Mouse (Mus musculus): ENCODE measurements around the gene Syna. TPM values are rescaled to one million over a fixed set of nuclear protein-coding genes. Genes with fewer than 3 reads are reported as not detected.

The Syna gene
- total RNA-seq (2022) = under 1 TPM in 2 of 4 experiments, not detected in 2; 0.17 to 0.19 TPM

DNA sequence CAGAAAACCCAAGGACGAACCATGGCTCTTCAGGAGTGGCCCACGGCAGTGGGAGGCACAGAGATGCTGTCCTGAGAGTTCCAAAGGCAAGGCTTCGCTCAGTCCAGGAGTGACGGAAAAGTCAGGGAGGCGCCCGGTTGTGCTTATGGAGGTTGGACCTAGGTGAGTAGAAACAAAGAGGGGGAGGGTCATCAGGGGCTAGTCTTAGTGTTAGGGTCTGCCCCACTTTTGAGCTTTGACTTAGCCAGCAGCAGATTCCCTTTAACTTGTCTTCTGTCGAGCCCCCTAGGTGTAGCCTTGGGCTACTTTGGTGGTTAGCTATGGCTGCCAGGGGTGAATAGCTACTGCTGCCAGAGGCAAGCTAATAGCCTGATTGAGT, at the start of gene Syna:
Syna (minus strand) TSS at position 101 of the 379 bp plus-strand sequence.
- no peak for DNase-seq (ENCODE audit: low spot score in 2 of 2)

DNA sequence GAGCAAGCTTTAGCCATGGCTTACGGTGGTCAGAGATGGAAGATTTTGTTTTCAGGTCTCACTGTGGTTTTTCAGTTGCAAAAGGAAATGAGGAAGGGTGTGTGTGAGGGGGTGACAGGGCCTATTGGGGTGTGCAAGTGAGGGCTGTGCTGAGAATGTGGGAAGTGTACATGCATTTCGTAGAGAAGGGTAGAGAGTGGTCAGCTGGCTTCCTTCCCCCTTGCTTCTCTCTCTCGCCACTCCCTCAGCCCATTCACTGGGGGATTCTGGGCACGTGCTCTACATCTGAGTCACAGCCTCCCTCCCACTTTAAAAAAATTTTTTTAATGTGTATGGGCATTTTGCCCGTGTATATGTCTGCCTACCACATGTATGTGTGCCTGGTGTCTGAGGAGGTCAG, 47.1 kb upstream of the Syna start:
- no peak for DNase-seq (ENCODE audit: low spot score in 2 of 2)

DNA sequence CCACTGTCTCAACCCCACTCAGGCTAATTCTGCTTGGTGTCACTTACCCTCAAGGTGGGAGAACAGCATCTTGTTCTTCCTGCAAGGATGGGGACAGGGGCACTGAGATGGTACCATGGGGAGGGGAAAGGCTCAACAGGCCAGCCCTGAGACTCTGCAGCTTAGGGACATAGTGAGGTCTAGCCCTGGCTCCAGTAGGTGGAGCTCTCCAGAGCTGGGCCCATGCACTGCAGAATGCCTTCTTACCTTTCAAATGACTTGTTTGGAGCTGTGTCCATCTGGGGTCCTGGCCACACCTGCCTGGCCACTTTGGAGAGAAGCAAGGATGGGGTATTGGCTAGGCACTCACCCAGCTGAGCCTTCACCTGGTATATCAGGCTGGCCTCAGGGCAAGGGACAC, 46.3 kb upstream of the Syna start:
- DNase-seq (ENCODE audit: low spot score in 2 of 2) = no peak

DNA sequence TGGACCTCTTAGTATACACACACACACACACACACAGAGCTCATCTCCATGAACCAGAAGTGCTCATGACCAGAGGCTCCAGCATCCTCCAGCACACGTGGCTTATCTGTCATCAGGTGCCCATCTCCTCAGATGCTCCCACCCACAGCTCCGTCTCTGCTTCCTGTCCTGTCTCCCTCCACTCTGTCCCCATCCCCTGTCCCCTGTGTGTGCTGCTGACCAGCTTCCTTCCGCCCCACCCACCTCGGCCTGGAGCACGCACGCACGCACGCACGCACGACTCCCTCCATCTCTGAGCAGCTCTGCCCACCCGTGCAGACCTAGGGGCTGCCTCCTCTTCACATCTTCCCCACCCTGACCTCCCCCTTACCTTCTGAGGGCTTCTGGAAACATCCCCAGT, 44.4 kb upstream of the Syna start:
- DNase-seq (ENCODE audit: low spot score in 2 of 2) = no peak

DNA sequence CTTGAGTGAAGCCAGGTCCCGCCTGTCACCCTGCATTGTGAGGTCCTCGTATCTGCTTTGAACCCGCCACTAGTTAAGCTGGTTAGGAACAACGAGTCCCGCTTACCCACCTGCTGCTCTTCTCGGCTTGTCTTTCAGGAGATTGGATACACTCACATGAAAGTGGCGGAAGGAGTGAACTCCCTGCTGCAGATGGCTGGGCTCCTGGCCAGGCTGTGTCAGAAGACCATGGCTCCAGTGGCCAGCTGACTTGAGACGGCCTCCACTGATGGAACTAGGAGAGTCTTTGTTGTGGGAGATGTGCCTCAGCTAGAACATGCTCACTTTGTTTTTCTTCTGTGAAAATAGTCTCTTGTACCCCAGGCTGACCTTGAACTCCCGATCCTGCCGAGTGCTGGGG, 37.7 kb upstream of the Syna start:
- DNase-seq (ENCODE audit: low spot score in 2 of 2) = no peak

DNA sequence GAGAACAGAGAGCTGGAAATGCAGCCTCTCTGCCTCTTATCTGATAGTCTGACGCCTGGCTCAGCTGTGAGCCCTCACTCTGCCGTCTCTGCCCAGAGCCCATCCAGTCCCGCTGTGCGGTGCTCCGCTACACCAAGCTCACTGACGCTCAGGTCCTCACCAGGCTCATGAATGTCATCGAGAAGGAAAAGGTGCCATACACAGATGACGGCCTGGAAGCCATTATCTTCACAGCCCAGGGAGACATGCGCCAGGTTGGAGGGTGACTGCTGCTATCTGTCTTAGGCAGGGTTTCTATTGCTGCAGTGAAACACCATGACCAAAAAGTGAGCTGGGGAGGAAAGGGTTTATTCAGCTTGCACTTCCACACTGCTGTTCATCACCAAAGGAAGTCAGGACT, 33.1 kb upstream of the Syna start:
- DNase-seq (ENCODE audit: low spot score in 2 of 2) = no peak

DNA sequence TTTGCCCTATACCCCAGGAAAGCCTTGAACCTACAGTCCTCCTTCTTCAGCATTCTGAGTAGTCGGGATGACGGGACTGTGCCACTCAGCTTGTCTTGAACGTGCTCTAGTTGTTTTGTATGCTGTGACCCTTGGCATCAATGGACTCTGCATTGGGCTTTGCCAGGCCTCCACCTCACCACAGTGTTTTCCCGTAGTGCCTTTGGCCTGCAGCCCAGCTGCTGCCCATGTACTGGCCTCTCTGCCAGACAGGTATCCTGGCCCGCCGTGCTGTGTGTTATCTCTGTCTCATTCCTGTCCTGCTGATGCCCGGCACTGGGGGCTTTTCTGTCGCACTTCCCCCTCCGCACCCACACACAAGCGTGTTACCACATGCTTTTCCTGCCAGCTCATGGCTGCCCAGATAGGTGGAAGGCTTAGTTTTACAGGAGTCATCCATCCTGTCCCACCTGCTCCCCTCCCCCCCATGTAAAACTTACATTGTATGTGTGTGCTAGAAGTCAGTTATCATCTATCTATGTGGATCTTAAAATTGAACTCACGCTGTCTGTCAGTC, 32.1 kb upstream of the Syna start:
- DNase-seq (ENCODE audit: low spot score in 2 of 2) = no peak

DNA sequence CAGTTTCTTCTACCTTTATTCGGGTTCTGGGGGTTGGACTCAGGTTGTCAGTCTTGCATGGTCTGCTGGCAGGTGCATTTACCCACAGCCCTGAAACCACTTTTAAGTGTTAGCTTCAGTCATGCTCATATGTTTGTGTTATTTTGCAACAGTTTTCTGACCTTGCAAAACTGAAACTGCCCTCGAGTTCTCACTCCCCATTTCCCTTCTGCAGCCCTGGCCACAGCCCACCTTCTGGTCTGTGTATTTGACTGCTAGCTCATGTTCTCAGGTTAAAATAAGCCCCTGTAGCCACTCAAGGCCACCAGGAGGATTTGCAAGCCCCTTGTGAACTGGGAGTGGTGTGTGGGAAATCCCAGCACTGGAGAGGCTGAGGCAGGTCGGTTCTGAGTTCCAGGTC, 29.9 kb upstream of the Syna start:
- no peak for DNase-seq (ENCODE audit: low spot score in 2 of 2)

DNA sequence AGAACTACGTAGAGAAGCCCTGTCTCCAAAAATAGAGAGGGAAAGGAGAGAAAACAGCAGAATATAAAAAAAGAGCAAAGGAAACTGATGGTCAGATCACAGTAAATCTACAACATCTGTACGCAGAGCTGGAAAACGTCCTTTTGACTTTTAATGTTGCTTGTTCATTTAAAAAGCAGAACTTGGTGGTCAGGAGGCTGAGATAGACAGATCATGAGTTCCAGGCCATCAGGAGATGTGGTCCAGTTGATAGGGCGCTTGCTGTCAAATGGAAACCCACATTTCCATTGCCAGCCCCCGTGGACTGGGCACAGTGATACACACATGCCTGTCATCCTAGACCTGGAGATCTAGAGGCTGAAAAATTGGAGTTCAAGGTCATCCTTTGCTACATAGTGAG, 24.8 kb upstream of the Syna start:
- DNase-seq (ENCODE audit: low spot score in 2 of 2) = no peak

DNA sequence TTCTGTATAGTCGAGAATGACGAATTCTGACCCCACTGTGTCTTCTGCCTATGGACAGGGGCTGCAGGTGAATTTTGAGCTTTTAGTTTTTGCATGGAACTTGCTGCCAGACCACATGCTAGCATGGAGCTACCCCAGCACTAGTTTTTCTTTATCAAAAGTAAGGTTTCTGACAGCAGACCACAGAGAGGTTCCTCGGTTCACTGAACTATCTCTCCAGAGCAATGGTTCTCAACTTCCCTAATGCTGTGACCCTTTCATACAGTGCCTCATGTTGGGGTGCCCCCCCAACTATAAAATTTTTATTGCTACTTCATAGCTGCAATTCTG, 23.9 kb upstream of the Syna start:
- no peak for DNase-seq (ENCODE audit: low spot score in 2 of 2)

DNA sequence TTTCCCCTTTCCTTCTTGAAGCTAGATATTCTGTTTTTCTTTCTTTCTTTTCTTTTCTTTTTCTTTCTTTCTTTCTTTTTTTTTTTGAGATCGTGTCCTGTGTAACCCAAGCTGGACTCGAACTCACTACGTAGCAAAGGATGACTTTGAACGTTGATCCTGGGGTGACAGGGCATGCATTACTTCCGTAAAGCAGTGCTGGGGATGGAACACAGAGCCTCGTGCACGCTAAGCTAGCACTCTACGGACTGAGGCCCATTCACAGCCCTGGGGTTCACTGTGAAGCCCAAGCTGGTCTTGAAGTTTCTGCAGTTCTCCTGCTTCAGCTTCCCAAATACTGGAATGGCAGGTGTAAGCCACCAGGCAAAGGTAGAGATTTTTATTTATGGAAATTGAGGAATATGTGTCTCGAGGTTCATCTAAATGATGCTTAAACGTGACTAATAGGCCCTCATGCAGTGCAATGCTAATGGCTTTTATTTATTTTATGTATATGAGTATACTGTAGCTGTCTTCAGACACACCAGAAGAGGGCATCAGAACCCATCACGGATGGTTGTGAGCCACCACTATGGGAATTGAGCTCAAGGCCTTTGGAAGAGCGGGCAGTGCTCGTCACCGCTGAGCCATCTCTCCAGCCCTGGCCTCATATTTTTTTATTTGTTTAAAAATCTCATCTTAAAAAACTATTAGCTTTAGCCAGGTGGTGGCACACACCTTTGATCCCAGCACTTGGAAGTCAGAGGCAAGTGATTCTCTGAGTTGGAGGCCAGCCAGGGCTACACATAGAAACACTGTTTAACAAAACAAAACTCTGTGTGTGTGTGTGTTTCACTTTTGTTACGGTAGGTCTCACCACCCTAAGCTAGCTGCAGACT, 23.3 kb upstream of the Syna start:
- no peak for DNase-seq (ENCODE audit: low spot score in 2 of 2)

DNA sequence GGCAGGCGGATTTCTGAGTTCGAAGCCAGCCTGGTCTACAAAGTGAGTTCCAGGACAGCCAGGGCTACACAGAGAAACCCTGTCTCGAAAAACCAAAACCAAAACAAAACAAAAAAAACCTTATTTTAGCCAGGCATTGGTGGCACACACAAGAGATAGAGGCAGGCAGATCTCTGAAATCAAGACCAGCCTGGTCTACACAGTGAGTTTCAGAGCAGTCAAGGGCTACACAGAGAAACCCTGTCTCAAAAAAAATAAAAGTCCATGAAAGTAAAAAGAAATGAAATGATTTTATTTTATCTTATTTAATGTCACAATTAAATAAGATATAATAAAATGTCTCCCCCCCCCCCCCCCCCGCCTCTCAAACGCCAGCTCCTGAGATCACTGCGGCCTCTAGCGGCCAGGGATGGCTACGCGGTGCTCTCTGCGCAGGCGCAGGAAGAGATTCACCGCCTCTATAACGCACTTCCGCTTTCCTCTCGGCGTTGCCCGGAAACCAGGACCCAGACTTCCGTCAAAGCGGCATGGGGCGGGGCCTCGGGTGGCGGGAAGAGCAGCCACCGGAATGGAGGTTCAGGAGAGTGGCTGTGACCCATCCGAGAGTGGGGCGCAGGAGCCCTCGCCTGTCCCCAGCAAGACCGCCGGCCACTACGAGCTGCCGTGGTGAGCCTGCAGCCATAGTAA, 22.4 kb upstream of the Syna start:
- peak; percentile 91 to 97 for DNase-seq (ENCODE audit: low spot score in 2 of 2)

DNA sequence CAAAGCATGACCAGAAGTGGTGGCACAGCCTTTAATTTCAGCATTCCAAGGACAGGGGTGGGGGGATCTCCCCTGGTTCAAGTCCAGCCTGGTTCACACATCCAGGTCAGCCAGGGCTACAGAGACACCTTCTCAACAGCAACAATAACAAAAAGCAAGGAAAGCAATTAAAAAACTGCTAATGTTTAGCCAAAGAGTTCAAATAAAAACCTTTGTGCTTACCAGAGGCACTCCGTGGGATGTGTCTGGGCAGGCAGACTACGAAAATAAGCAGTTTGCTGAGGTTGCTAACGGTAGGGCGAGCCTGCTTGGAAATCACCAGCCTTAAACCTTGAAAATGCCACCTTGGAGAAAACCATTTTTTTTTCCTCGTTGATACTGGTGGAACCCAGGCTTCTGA, 21.2 kb upstream of the Syna start, which contains the start of gene Rfc2:
Rfc2 (plus strand) TSS at position 221 of the 400 bp plus-strand sequence.
- no peak for DNase-seq (ENCODE audit: low spot score in 2 of 2)

DNA sequence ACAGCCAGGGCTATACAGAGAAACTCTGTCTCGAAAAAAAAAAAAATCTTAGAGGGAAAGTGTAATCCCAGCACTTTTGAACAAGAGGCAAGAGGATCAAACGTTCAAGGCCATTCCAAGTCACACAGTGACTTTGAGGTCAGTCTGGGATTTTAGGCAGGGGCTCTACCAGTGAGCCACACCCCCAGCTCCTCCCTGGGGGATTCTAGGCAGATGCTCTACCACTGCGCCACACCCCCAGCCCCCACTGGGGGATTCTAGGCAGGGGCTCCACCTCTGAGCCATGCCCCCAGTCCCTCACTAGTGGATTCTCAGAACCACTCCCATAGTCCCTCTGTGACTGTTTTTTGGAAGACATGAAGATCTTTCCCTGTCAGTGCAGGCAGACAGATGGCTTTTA, 19.2 kb upstream of the Syna start:
- no peak for DNase-seq (ENCODE audit: low spot score in 2 of 2)

DNA sequence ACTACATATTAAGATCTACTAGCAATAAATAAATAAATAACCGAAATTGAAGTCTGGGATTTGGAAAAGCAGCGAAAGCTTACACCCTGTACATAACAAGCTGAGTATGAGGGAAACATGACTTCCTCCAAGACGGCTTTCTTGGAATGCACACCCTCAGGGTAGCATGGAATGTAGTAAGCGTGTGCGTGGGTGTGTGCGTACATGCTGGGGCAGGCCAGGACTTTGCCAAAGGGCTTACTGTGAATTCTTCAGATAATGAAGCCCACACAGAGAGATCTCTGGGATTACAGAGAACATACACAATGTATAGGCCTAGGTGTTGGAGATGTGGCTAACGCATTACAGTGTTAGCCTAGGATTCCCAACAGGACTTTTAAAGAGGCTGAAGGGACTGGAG, 17.6 kb upstream of the Syna start:
- no peak for DNase-seq (ENCODE audit: low spot score in 2 of 2)

DNA sequence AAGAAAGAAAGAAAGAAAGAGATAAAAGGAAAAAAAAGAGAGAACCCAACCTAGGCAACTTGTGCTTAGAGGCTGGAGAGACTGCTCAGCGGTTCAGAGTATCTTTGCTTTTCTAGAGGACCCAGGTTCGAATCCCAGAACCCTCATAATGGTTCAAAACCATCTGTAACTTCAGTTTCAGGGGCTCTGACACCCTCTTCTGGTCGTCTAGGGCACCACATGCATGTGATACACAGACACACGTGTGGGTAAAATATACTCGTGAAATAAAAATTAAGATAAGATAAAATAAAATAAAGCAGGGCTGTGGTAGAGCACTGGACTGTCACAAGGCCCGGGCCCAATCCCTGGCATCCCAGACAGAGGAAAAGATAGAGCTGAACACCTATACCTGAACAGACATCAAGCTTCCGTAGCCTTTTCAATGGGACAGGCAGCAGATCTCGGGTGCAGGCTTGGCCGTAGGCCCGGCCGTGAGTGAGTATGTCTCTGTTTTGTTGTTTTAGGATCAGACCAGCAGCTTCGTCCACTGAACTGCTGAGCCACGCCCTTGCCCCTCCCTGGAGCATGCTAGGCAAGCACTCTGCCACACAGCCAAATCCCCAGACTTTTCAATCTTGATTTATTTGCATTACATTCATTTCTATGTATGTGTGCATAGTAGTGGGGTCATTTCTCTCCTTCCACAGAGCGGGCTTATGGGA, 16.7 kb upstream of the Syna start:
- DNase-seq (ENCODE audit: low spot score in 2 of 2) = no peak

DNA sequence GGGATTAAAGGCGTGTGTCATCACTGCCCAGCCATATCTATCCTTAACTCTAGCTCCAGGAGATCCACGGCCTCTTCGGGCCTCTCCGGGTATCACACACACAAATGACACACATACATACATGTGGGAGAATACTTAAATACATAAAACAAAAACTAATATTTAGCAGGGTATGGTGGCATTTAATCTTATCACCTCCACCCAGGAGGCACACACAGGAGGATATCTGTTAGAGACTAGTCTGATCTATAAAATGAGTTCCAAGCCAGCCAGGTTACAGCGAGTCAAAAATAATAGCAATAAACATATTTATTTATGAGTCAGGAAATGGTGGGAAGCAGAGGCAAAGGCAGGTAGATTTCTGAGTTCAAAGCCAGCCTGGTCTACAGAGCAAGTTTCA, 15.9 kb upstream of the Syna start:
- no peak for DNase-seq (ENCODE audit: low spot score in 2 of 2)

DNA sequence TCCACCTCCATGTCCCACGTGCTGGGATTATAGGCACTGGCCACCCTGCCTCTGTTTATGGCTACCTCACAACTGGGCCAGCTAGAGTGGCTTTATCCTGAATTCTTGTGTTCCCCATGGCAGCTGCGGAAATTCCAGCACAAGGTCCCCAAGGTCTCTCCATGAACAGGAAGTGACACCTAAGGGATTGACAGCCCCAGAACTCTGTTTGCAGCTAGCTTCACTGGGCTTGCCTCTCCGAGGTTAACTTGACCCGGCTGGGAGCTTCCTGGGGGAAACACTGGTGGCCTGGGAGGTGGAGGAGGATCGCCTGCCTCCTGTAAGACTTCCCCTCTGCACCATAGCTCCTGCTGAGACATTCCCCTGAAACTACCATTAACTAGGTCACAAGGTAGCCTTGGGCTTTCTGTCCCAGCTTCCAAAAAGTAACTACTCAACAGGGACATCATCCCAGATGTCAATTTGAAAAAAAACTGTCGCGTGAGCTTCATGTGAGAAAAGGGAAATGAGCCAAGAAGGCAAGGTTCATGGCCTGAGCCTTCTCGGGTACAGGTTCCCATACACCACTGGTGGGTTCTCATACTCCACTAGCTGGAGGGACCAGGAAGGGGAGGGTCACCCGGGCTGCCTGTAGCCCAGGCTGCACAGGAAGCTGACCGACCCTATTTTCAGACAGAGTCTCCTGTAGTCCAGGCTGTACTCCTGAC, 12.7 kb upstream of the Syna start:
- DNase-seq (ENCODE audit: low spot score in 2 of 2) = no peak

DNA sequence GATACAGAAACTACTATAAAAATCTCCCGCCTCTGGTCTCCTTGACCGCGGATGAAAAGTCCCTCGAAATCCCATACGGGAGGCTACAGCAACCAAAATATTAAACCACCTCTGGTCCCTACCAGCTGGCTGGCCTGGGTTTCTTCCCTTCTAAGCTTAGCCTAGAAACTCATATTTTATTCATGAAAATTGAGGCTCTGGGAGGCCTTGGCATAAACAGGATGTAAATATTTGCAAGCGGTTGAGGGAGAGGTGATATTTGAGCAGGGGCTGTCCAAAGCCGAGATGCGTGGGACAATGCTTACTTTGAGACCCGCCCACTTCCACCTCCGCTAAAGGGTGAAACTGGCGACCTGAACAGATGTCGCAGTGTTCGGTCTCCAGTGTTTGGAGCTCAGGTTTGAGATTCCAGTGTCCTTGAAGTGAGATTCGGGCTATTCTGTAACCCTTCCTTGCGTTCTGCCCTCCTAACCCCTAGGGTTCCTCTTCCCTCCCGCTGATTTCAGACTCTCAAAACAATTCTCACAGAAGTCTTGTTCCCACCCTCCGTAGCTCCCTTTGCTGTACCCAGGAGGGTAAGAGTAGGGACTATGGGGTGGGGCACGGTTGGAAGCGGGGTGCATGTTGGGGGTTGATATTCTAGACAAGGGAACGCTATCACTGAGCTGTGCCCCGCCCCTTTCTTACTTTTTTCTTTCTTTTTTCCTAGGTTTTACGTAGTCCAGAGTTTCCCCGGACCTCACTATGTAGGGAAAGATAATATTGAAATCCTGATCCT, 11.9 kb upstream of the Syna start:
- no peak for DNase-seq (ENCODE audit: low spot score in 2 of 2)

DNA sequence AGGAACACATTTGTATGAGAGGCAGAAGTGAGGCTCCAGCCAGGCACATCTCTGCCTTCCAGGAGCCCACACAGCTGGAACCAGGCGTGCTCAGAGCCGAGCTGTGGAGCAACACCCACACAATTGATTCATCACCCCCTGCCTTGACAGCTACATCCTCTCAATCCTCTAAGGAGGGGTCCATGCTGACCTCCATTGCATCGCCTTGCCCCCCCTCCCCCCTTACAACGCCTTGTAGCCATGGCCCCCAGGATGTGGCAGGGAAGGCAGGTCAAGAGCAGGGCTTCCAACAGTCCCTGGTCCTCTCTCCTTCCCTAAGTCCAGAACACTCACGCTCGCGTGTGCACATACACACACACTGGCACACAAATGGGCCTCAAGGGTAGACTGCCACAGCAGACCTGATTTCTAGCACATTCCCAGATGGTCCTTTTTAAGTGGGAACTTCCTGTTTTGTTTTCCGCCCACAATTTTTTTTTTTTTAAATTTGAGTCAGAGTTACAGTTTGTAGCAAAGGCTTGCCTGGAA, 9.1 kb upstream of the Syna start:
- no peak for DNase-seq (ENCODE audit: low spot score in 2 of 2)
